In the genomic region with DNA sequence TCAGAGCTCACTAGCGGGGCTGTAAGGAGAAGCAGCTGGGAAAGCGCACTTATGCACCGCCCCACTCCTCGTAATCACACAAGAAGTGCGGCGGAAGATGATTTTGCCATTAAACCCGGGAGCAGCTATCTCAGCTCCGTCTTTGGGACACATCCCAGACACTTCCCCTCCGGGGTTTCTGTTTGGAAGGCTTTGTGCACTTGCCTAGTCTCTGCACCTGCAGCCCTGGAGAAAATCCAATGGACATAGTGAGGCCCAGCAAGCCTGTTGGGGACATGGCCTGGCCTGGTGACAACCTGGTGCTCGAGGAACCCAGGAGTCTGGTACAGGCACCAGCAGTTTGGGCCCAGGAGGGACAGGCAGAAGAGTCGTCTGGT, we compare ENCODE assay signal across 7 mouse cellular contexts. TPM values are rescaled to one million over a fixed set of nuclear protein-coding genes. Genes with fewer than 3 reads are reported as not detected.
DNase-seq lines count a peak whose midpoint lies in the region; ATAC-seq lines count a peak whose summit lies in the region.

No protein-coding gene starts in this region.

- H3K4me2 ChIP-seq in neural tube, embryonic 11.5 days (ENCODE audit: low read depth) = peak overlapping the region; percentile 52

- H3K9me3 ChIP-seq in neural tube, embryonic 11.5 days (ENCODE audit: control insufficient read depth, low read length) = no peaks in the 10 kb centered on the region
- no peaks in the 10 kb centered on the region for H3K9me3 ChIP-seq in embryonic facial prominence, embryonic 10.5 days

- H3K36me3 ChIP-seq in neural tube, embryonic 11.5 days (ENCODE audit: control insufficient read depth, insufficient read depth, low read length) = no peaks in the 10 kb centered on the region; the same call in 1 of the 2 replicates
- H3K36me3 ChIP-seq in embryonic facial prominence, embryonic 10.5 days (replicated peaks) = peaks cover 18% of the 10 kb centered on the region

- no peak for DNase-seq in neural tube, embryonic 11.5 days (ENCODE audit: low spot score)
- DNase-seq in neural tube, embryonic 10.5 days (ENCODE audit: extremely low spot score, low spot score) = no peak
- no peak for DNase-seq in embryonic facial prominence, embryonic 10.5 days (ENCODE audit: low spot score)
- peak; percentile 45 for DNase-seq in heart, postnatal 4 days
- DNase-seq in adrenal gland, postnatal 14 days = no peak
- no peak for DNase-seq in embryo, embryonic 10 days (ENCODE audit: low spot score)

- H3K9ac ChIP-seq in neural tube, embryonic 11.5 days (ENCODE audit: low read length) = peak overlapping the region; percentile 46

- peaks cover 10% of the 10 kb centered on the region; the same call in 1 of the 2 replicates for H3K4me1 ChIP-seq in neural tube, embryonic 11.5 days (ENCODE audit: control insufficient read depth, insufficient read depth, low read length)
- peaks cover 30% of the 10 kb centered on the region for H3K4me1 ChIP-seq in embryonic facial prominence, embryonic 10.5 days

- 5% methylated on average over 11 of the region's 11 CpGs for WGBS in neural tube, embryonic 11.5 days
- WGBS in embryonic facial prominence, embryonic 10.5 days = 8% methylated on average over 11 of the region's 11 CpGs

- H3K27ac ChIP-seq in neural tube, embryonic 11.5 days (ENCODE audit: low read depth, low read length) = no peak overlapping the region
- H3K27ac ChIP-seq in embryonic facial prominence, embryonic 10.5 days (replicated peaks) = peak overlapping the region; percentile 88

- ATAC-seq in neural tube, embryonic 11.5 days (ENCODE audit: insufficient read depth, low FRiP score, low TSS enrichment) = no peak; the same call in 1 of the 2 replicates
- ATAC-seq in megakaryocyte progenitor cell, adult 5-6 weeks (replicated peaks; ENCODE audit: poor library complexity) = 0 out of 2 replicates have a peak, but pooled peaks have one; percentile 0

- H3K27me3 ChIP-seq in neural tube, embryonic 11.5 days (ENCODE audit: control insufficient read depth, insufficient read depth, low read length) = no peaks in the 10 kb centered on the region
- H3K27me3 ChIP-seq in embryonic facial prominence, embryonic 10.5 days (replicated peaks; ENCODE audit: low read depth, poor library complexity, severe bottlenecking) = peaks cover 6% of the 10 kb centered on the region; the same call in 1 of the 2 replicates

- peak overlapping the region; percentile 76 for H3K4me3 ChIP-seq in neural tube, embryonic 11.5 days (ENCODE audit: low read depth, low read length)
- peak overlapping the region; percentile 86 for H3K4me3 ChIP-seq in embryonic facial prominence, embryonic 10.5 days

RNA-seq across cellular contexts. Expression of a gene that starts 0.3 kb away (rescaled TPM):
- polyA plus RNA-seq in neural tube, embryonic 11.5 days (2014; fragmentation: Nextera tagmentation; extraction: Ambion mirVana) = 94.1 and 101 TPM in 2 replicates
- polyA plus RNA-seq in embryonic facial prominence, embryonic 10.5 days (2016; fragmentation: Nextera tagmentation; extraction: Ambion mirVana) = 72.4 and 74.2 TPM in 2 replicates
- total RNA-seq in heart, postnatal 4 days (2021) = 10 to 100 TPM; 55.8 to 57.1 TPM
- total RNA-seq in megakaryocyte progenitor cell, adult 5-6 weeks (2015) = 32.4 and 41.8 TPM in 2 replicates
- 66.7 and 69.5 TPM in 2 replicates for total RNA-seq in megakaryocyte progenitor cell, adult 5-6 weeks (2017)
- 80.8 and 88.8 TPM in 2 replicates for total RNA-seq in adrenal gland, postnatal 14 days (2021)

RNA-seq across cellular contexts. Expression of a gene that starts 49.3 kb away (rescaled TPM):
- 0.37 and 1.1 TPM in 2 replicates for polyA plus RNA-seq in neural tube, embryonic 11.5 days (2014; fragmentation: Nextera tagmentation; extraction: Ambion mirVana)
- polyA plus RNA-seq in embryonic facial prominence, embryonic 10.5 days (2016; fragmentation: Nextera tagmentation; extraction: Ambion mirVana) = 0.34 and 0.35 TPM in 2 replicates
- 10 to 100 TPM; 28.1 to 28.5 TPM for total RNA-seq in heart, postnatal 4 days (2021)
- total RNA-seq in megakaryocyte progenitor cell, adult 5-6 weeks (2015) = 0.12 TPM in 1 of 2 replicates, not detected in the other
- not detected in 2 replicates for total RNA-seq in megakaryocyte progenitor cell, adult 5-6 weeks (2017)
- 10.7 and 12.4 TPM in 2 replicates for total RNA-seq in adrenal gland, postnatal 14 days (2021)

Comparison
In these comparisons a context has a peak if more than half of its experiments do, and no peak if none do; other contexts are left out.
1. RNA of a gene that starts 49.3 kb away (total RNA-seq): 28.1 to 28.5 TPM in heart, postnatal 4 days and 10.7 to 12.4 TPM in adrenal gland, postnatal 14 days; 0.12 TPM in megakaryocyte progenitor cell, adult 5-6 weeks; every median in the first group is over 10 times any median in the second.